Mouse (Mus musculus): Measurements from ENCODE around the gene Tas2r135.
A peak's percentile ranks its signal among the peaks of the same experiment; 100 is the strongest.

The Tas2r135 gene

DNA sequence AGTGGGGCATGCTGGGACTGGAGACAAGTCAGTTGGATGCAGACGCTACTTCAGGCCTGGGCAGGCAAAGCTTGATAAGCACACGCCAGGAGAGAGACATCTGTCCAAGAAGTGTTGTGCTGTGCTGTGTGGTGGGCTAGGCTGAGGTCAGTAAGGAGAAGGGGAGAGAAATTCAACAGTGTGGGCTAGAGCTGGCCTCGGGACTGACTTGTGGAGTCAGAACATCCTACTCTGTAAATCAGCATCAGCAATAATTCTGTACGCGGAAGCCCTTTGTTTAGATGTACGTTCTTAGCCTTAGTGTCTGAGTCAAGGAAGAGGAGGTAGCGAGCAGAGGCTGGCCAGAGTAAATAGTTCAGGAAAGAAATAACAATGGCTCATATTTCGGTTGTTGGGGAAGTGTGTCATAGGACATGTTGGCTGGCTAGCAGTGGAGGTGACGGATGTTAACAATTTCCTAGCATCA lies 23.3 kb upstream of the Tas2r135 start:
- Histone ChIP-seq H3K27me3 (ENCODE audit: control insufficient read depth, insufficient read depth, low read length, poor library complexity, severe bottlenecking) (no peaks in the 10 kb centered on the region), H3K36me3 (ENCODE audit: control insufficient read depth, insufficient read depth, low read length, poor library complexity, severe bottlenecking) (no peaks in the 10 kb centered on the region)
- no peak for DNase-seq (ENCODE audit: low read depth, low spot score)

DNA sequence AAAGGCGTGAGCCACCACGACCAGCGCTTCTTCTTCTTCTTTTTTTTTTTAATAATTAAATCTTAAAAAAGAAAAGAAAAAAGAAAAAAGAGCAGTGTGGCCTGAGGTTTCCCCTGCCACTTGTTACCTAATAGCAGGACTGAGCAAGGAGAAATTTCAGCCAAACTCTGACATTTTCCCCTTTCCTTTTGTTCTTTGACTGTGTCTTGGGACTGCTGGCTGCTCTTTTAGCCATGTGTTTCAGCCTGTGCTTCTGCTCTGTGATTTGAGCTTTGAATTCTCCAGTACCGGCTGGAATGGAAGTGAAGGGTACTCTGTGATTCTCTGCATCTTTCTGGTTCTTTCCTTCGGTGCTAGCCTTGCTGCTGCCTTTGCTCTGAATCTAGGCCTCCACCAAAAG lies 21.9 kb upstream of the Tas2r135 start:
- no peak for DNase-seq (ENCODE audit: low read depth, low spot score)
- Histone ChIP-seq H3K27me3 (ENCODE audit: control insufficient read depth, insufficient read depth, low read length, poor library complexity, severe bottlenecking) (no peaks in the 10 kb centered on the region), H3K36me3 (ENCODE audit: control insufficient read depth, insufficient read depth, low read length, poor library complexity, severe bottlenecking) (no peaks in the 10 kb centered on the region)

DNA sequence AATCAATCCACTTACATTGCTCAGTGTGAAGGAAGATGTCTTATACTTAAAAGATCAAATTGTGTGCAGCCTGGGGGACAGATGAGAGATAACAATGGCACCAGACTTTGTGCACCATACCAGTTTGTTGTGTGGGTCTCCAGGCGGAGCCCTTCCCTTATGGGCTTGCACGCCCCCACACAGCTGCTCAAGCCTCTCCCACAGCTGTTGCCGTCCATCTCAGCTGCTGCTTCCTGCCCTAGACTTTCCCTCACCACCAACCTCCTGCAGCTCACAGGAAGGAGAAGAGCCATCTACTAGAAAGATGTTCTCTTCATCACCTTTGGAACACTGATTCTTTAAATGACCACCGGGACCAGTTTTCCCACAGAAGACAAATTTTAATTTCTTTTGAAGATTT lies 19.6 kb upstream of the Tas2r135 start:
- DNase-seq (ENCODE audit: low read depth, low spot score), result no peak

DNA sequence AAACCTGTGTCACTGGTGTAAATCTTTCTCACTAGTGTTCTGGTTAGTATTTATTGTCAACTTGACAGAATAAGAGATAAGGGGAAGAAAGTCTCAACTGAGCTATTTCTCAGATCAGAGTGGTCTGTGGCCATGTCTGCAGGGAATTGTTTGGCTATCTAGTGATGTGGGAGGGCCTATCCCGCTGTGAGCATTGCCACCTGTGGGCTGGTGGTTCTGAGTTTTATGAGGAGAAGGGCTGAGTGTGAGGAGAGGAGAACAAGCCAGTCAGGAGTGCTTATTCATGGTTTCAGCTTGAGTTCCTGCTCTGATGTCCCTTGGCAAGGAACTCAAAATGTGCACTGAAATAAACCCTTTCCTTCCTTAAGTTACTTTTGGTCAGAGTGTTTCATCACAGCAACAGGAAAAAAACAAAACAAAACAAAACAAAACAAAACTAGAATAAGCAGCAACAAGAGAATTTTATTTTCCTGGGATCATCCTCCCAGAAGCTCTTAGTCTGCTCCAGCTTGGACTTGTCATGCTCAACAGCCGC lies 13.4 kb upstream of the Tas2r135 start:
- no peak for DNase-seq (ENCODE audit: low read depth, low spot score)
- Histone ChIP-seq H3K27me3 (ENCODE audit: control insufficient read depth, insufficient read depth, low read length, poor library complexity, severe bottlenecking) (no peaks in the 10 kb centered on the region), H3K36me3 (ENCODE audit: control insufficient read depth, insufficient read depth, low read length, poor library complexity, severe bottlenecking) (no peaks in the 10 kb centered on the region)

More for the DNA sequence above, 19.6 kb upstream of the Tas2r135 start:
- Histone ChIP-seq H3K27me3 (ENCODE audit: control insufficient read depth, insufficient read depth, low read length, poor library complexity, severe bottlenecking) (no peaks in the 10 kb centered on the region), H3K36me3 (ENCODE audit: control insufficient read depth, insufficient read depth, low read length, poor library complexity, severe bottlenecking) (no peaks in the 10 kb centered on the region)

DNA sequence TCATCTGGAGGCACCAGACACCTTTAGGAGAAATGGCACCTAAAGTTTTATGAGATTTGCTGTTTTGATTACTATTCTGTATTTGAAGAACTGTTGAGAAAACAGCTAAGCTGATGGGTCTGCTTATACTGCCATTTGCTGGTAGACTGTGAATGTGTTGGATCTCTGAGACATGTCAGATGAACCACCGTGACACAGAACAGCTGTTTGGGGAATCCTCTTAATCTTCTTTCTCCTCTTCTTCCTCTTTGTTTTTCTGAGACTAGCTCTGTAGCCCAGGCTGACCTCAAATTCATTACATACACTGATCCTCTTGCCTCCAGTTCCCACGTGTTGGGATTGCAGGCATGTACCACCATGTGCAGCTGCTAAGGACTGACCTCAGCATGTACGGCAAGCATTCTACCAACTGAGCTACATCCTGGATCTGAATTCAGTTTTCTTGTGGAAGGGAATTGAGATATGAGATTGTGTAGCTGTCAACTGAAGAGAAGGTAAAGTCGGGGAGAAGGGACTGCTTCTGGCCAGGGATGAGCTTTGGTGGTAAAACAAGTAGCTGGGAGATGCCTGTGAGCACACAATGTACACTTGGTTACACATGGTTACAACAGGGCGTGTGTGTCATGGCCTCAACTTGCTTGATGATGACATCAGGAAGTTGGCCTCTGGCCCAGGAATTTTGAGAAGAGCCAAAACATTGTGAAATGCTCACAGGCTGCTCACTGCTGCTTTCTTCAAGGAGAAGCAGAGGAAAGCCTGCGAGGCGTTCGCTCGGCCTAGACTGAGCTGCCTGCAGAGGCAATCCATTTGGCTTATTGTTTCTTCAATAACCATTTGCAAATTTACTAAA lies 9.0 kb upstream of the Tas2r135 start:
- DNase-seq (ENCODE audit: low read depth, low spot score), result peak; percentile 21
- no peaks in the 10 kb centered on the region for H3K36me3 ChIP-seq (ENCODE audit: control insufficient read depth, insufficient read depth, low read length, poor library complexity, severe bottlenecking)
- no peaks in the 10 kb centered on the region for H3K27me3 ChIP-seq (ENCODE audit: control insufficient read depth, insufficient read depth, low read length, poor library complexity, severe bottlenecking)

DNA sequence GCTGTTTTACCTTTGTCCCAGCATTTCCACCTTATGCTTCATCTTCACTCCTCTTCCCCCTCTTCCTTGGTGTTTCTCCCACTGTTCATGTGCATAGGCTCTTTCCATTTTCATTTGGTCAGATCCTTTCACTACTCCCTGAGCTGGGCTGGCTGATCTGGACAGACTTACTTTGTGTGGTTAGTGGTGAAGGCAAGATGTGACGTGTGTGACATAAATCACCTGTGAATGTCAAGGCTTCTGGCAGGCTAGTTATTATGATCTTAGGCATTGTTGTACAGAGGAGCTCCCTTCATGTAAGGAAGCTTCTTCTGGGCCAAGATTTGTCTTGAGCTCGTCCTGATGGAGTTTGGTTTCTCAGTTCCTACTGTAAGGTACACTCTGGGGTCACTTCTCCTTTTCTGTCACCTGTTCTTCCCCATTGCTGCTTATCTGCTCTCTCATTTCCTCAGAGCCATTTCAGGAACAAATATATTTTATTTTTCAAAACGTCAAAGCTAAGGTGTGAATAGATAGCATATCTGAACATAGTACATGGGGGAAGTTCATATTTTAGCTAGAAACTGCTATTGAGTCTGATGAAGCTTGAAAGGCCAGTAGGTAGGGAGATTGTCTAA lies 8.1 kb upstream of the Tas2r135 start:
- DNase-seq (ENCODE audit: low read depth, low spot score), result peak; percentile 77
- H3K36me3 ChIP-seq (ENCODE audit: control insufficient read depth, insufficient read depth, low read length, poor library complexity, severe bottlenecking), result no peaks in the 10 kb centered on the region
- no peaks in the 10 kb centered on the region for H3K27me3 ChIP-seq (ENCODE audit: control insufficient read depth, insufficient read depth, low read length, poor library complexity, severe bottlenecking)

GRCm38 (mm10) chr6:42398285-42398684 lies 6.9 kb upstream of the Tas2r135 start:
- no peaks in the 10 kb centered on the region for H3K27me3 ChIP-seq (ENCODE audit: control insufficient read depth, insufficient read depth, low read length, poor library complexity, severe bottlenecking)
- H3K36me3 ChIP-seq (ENCODE audit: control insufficient read depth, insufficient read depth, low read length, poor library complexity, severe bottlenecking), result no peaks in the 10 kb centered on the region
- peak; percentile 60 for DNase-seq (ENCODE audit: low read depth, low spot score)

DNA sequence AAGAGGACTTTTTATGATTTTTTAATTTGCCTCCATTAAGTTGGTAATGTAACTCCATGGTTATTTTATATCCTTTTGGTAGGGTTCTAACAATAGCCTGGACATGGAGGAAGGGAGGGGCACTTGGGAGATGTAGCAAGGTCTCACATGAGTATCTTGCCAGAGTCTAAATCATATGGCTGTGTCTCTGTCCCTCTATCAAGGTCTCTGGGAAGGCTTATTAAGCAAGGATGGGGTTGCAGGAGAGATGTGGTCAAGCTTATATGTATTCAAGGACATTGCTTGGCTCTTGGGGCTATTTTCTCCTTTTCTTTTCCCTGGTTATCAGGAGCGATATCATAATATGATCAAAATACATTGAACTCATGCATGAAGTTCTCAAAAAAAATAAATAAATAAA lies 6.2 kb upstream of the Tas2r135 start:
- DNase-seq (ENCODE audit: low read depth, low spot score), result no peak
- Histone ChIP-seq H3K36me3 (ENCODE audit: control insufficient read depth, insufficient read depth, low read length, poor library complexity, severe bottlenecking) (no peaks in the 10 kb centered on the region), H3K27me3 (ENCODE audit: control insufficient read depth, insufficient read depth, low read length, poor library complexity, severe bottlenecking) (no peaks in the 10 kb centered on the region)

DNA sequence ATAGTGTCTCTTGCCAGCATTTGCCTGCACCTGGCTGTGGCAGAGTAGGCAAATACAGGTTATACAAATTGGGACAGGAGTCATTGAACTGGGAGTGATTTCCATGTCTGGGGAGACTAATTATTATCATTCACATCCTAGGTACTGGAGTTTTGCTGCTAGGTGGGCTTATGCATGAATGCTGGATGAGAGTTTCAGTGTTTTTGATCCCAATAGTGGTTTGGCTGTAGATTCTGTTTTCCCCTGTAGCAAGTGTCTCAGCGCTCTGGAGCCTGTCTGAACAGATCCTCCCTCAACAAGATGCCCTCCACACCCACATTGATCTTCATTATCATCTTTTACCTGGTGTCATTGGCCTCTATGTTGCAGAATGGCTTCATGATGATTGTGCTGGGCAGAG lies 5.3 kb upstream of the Tas2r135 start, which contains the start of gene Tas2r143:
TSS of gene Tas2r143 (plus strand) at position 301 of the 400 bp plus-strand sequence.
- no peaks in the 10 kb centered on the region for H3K36me3 ChIP-seq (ENCODE audit: control insufficient read depth, insufficient read depth, low read length, poor library complexity, severe bottlenecking)
- DNase-seq (ENCODE audit: low read depth, low spot score), result no peak
- H3K27me3 ChIP-seq (ENCODE audit: control insufficient read depth, insufficient read depth, low read length, poor library complexity, severe bottlenecking), result no peaks in the 10 kb centered on the region

DNA sequence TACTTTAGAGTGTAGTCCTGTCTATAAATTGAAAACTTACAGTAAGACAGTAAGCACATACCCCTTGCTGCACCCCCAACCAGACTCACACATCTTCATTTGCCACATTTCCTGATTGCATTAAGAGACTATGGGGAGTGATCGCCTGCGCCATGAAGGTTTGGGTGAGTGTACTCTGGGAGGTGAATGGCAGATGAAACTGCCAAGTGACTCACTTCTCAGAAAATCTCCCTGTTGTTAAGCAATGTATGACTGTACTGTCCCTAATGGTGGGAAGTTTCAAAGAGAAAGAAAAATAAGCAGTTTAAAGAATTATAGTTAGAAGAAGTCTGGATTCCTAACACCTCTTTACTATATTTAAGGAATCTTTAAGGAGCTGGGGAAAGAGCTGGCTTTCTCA lies 14.2 kb downstream of the Tas2r135 start:
- DNase-seq (ENCODE audit: low read depth, low spot score), result no peak
- H3K27me3 ChIP-seq (ENCODE audit: control insufficient read depth, insufficient read depth, low read length, poor library complexity, severe bottlenecking), result no peaks in the 10 kb centered on the region; the same call in 1 of the 2 replicates

GRCm38 (mm10) chr6:42421439-42421838 lies 16.2 kb downstream of the Tas2r135 start:
- H3K27me3 ChIP-seq (ENCODE audit: control insufficient read depth, insufficient read depth, low read length, poor library complexity, severe bottlenecking), result no peaks in the 10 kb centered on the region; the same call in 1 of the 2 replicates
- DNase-seq (ENCODE audit: low read depth, low spot score), result peak; percentile 81
- H3K36me3 ChIP-seq (ENCODE audit: control insufficient read depth, insufficient read depth, low read length, poor library complexity, severe bottlenecking), result no peaks in the 10 kb centered on the region

More for the DNA sequence above, 14.2 kb downstream of the Tas2r135 start:
- H3K36me3 ChIP-seq (ENCODE audit: control insufficient read depth, insufficient read depth, low read length, poor library complexity, severe bottlenecking), result no peaks in the 10 kb centered on the region

- Histone ChIP-seq H3K27me3 (ENCODE audit: control insufficient read depth, insufficient read depth, low read length, poor library complexity, severe bottlenecking) (no peaks in the 10 kb centered on the region), H3K36me3 (ENCODE audit: control insufficient read depth, insufficient read depth, low read length, poor library complexity, severe bottlenecking) (no peaks in the 10 kb centered on the region)
- DNase-seq (ENCODE audit: low read depth, low spot score), result peak; percentile 30
Measured at GRCm38 (mm10) chr6:42424472-42424871, 19.2 kb downstream of the Tas2r135 start.

- H3K27me3 ChIP-seq (ENCODE audit: control insufficient read depth, insufficient read depth, low read length, poor library complexity, severe bottlenecking), result no peaks in the 10 kb centered on the region
Measured at GRCm38 (mm10) chr6:42426337-42426736, 21.1 kb downstream of the Tas2r135 start.

DNA sequence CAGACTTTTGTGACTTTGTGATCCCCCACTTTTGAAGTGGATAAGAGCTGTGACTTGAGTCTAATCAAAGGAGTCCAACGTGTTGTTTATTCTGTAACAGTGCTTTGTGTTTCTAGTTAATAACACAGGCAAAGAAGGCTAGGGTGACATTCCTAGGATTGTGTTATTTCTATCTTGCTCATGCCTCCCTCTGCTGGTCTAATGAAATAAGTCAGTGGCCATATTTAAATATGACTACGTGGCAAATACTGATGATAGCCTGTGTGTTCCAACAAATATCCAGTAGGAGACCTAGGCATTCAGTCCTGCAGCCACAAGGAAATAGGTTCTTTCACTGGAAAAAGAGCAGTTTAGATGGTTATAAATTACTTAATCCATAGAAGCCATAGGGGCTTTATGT lies 28.3 kb downstream of the Tas2r135 start:
- no peaks in the 10 kb centered on the region for H3K27me3 ChIP-seq (ENCODE audit: control insufficient read depth, insufficient read depth, low read length, poor library complexity, severe bottlenecking)
- peak; percentile 20 for DNase-seq (ENCODE audit: low read depth, low spot score)
- H3K36me3 ChIP-seq (ENCODE audit: control insufficient read depth, insufficient read depth, low read length, poor library complexity, severe bottlenecking), result no peaks in the 10 kb centered on the region

More at GRCm38 (mm10) chr6:42426337-42426736, 21.1 kb downstream of the Tas2r135 start:
- DNase-seq (ENCODE audit: low read depth, low spot score), result no peak
- H3K36me3 ChIP-seq (ENCODE audit: control insufficient read depth, insufficient read depth, low read length, poor library complexity, severe bottlenecking), result no peaks in the 10 kb centered on the region

DNA sequence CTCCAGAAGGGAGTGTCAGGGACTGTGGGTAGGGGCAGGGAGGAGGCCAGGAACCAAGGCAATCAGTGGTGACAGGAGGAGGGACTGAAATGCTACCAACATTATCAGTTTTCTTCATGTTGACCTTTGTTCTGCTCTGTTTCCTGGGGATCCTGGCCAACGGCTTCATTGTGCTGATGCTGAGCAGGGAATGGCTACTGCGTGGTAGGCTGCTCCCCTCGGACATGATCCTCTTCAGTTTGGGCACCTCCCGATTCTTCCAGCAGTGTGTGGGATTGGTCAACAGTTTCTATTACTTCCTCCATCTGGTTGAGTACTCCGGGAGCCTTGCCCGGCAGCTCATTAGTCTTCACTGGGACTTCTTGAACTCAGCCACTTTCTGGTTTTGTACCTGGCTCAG lies 29.2 kb downstream of the Tas2r135 start, which contains the start of gene Tas2r126:
TSS of gene Tas2r126 (plus strand) at position 90 of the 400 bp plus-strand sequence.
- Histone ChIP-seq H3K27me3 (ENCODE audit: control insufficient read depth, insufficient read depth, low read length, poor library complexity, severe bottlenecking) (no peaks in the 10 kb centered on the region), H3K36me3 (ENCODE audit: control insufficient read depth, insufficient read depth, low read length, poor library complexity, severe bottlenecking) (no peaks in the 10 kb centered on the region)
- no peak for DNase-seq (ENCODE audit: low read depth, low spot score)

Data from splenic B cell, adult 2 months (primary cell).